Mouse (Mus musculus): Measurements from ENCODE around the gene Wwp2.
"Not testable (repeated sequence)": the region's sequence is repeated elsewhere in the genome, so short reads cannot be mapped to it uniquely, and the experiment has no call there.

Wwp2 gene

DNA sequence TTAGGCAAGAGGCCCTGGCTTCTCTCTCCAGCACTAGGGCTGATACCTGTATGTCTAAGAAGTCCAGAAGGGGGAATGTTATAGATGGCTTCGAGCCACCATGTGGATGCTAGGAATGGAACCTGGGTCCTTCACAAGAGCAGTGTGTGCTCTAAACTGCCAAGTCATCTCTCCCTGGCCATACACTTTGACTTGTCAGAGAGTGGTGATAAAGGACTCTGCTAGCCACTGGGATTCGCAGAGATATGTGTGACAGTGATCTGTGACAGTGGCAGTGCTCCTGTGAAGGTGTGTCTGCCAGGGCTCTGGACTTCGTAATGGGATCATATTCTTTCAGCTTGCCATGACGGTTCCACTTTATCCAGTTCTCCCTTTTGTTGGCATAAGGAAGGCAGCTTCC, 37.2 kb downstream of the Wwp2 start:
- in situ Hi-C loops (cut with MboI, MseI) = no loop called here

DNA sequence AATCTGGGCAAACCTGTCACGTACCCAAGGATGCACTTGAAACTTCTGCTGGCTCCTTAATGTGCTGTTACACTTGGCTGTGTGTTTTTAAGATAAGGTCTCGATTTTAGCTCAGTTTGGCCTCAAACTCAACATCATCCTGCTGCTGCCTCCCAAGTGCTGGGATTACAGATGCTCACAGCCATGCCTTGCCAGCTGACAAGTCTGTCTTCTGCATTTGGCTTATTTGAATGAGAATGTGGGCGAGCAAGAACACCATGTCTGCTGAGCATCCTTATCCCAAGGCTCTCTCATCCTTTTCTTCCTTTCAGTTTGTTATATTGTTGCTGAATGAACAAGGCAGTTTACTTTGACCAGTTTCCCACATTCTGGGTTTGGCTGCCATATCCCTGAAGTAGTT, 39.4 kb downstream of the Wwp2 start:
- in situ Hi-C loops (cut with MboI, MseI) = no loop called here

DNA sequence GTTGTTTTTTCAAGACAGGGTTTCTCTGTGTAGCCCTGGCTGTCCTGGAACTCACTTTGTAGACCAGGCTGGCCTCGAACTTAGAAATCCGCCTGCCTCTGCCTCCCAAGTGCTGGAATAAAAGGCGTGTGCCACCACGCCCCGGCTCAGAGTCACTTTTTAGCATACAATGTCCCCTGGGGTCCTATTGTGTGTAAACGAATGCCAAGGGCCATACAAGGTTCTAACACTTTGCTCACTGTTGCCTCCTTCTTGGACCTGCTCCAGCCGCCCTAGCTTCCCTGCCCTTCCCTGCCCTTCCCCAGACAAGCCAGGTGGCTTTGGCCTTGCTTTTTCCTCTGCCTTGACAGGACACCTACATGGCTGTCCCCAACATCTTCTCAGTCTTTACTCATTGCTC, 40.6 kb downstream of the Wwp2 start:
- in situ Hi-C loops (cut with MboI, MseI) = not testable (repeated sequence)

DNA sequence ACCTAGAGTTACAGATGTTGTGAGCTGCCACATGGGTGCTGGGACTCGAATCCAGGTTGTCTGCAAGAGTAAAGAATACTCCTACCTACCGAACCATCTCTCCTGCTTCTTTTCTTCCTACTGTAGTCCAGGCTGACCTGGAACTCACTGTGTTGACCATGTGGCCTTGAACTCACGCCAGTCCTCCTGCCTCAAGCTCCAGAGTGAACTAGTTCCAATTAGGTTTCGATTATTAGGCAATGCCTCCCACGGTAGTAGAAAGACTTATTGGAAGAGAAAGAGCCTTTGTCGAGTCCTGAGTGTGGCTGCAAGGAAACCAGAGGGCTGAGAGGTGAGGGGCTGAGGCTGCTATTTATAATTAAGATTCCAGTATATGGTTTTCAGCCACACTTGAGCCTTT, 42.6 kb downstream of the Wwp2 start:
- in situ Hi-C loops (cut with MboI, MseI) = no loop called here

DNA sequence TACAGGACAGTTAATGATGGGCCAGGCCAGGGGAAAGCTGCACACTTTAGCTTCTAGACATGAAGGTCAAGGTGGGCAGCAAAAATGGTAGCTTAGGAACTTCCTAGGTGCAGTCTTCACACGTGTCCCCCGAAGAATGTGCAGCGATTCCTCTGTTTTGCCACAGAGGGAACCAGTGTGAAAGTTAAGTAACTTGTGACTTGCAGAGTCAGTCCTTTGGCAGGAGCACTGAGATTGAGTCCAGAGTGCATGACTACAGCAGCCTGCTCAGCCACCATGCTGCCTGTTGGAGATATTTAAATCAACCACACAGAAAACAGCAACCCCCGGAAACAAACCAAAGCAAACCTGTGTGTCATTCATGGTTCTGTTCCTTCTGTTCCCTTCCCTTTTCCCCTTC, 44.3 kb downstream of the Wwp2 start:
- in situ Hi-C loops (cut with MboI, MseI) = no loop called here

DNA sequence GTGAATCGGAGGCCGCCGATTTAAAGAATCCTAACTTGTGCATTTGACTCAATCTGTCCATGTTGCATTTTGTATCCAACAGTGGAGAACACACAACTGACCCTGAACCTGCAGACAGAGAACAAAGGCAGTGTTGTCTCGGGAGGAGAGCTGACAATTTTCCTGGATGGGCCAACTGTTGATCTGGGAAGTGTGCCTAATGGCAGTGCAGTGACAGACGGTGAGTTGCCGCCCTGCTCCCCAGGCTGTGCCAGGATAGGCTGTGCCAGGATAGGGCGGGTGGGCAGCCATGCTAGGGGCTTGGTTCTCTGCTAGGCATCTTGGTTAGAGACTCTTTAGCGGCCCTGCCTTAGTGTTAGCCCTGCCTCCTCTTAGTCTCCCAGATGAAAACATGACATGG, 47.1 kb downstream of the Wwp2 start:
- in situ Hi-C loops (cut with MboI, MseI) = no loop called here

DNA sequence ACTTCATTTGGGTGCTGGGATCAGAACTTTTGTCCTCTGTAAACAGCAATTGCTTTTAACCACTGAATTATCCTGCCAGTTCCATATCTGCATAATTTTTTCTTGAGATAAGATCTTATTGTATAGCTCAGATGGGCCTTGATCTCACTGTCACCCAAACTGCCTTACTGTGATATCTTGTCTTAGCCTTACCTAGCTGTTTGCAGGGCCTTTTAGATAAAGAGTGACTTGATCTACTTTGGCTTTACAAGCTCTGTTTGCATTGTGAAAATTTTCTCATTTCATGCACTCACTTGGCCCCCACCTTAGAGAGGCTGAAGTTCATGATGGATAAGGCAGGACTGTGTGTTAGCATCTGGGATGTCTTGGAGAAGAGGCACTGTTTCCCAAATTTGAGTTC, 48.8 kb downstream of the Wwp2 start:
- in situ Hi-C loops (cut with MboI, MseI) = no loop called here

DNA sequence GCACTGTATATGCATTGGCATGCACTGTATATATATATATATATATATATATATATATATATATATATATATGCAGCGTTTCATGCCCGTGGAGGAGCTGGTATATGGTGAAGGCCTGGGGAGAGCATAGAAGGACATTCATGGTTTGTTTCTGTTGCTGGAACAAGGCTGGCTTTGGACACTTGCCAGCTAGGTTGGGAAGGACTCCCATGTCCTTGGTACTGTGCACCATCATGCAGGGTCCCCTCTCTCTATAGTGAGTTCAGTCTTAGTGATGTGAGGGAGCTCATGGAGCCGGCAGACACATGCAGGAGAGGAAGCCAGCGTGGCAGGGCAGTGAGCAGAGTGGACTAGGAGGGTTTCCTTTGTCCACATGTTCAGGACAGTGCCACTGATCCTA, 52.4 kb downstream of the Wwp2 start:
- in situ Hi-C loops (cut with MboI, MseI) = no loop called here

DNA sequence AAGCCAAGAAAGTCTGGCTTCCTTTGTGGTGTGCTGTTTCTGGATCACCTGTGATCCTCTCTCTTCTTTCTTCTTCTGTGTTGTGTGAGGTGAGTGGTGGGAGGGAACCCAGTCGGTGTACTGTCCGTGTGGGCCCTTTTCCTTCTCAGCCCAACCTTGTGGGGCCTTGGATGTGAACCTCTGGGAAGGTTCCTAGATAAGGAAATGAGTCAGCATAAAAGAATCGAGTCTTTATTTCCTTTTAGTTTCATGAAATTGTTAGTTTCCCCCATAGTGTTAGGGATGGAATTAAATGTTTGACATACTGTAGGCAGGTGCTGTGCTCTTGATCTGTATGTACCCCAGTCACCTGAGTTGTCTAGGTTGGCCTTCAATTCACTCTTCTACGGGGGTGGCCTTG, 52.9 kb downstream of the Wwp2 start:
- in situ Hi-C loops (cut with MboI, MseI) = no loop called here

DNA sequence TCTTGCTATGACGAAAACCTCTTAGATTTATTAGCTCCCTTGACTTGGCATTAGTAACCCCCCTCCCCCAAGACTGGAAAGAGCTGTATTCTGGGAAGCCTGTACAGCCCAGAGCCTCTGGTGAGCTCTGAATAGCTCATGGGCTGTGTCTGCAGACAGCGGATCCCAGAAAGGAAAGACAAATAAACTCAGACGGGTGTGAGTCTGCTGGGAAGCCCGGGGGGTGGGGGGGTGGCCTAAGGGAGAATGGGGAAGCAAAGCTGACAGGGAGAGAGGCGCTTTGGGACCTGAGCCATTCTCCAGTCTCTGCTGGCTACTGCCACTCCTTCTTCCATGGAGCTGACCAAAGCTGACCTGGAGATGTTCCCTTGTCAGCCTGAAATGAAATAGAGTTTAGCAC, 53.8 kb downstream of the Wwp2 start:
- in situ Hi-C loops (cut with MboI, MseI) = no loop called here

DNA sequence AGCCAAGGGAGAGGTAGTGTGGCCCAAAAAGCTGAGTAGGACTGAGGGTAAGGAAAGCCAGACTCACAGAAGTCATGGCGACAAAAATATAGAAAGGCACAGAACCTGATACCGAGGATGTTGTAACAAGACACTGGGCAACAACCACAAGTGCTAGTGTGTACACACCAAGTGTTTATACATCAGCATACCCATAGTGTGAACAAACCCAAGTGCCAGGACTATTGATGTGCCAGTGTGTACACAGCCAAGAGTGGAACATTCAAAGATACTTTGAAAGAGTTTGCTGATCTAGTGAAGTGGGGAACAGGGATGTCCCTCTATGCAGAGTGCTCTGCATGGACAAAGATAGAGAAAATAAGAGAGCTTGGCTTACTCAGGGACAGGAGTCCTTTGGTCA, 54.5 kb downstream of the Wwp2 start:
- in situ Hi-C loops (cut with MboI, MseI) = no loop called here

DNA sequence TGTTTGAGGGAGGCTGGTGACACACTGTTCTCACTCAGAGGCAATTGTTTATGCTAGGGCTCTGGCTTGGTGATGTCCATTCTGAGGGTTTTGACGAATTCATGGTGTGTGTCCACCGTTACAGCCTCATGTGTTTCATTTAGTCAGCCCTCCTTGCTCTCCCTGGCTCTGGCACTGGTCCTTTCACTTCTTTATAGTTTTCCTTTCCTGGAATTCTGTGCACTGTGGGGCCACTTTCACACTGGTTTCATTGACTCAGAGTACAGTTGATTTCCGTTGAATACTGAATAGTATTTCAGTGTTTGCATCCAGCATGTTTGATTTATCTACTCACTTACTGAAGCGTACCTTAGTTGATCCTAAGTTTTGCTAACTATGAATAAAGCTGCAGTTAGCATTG, 55.0 kb downstream of the Wwp2 start:
- in situ Hi-C loops (cut with MboI, MseI) = no loop called here

DNA sequence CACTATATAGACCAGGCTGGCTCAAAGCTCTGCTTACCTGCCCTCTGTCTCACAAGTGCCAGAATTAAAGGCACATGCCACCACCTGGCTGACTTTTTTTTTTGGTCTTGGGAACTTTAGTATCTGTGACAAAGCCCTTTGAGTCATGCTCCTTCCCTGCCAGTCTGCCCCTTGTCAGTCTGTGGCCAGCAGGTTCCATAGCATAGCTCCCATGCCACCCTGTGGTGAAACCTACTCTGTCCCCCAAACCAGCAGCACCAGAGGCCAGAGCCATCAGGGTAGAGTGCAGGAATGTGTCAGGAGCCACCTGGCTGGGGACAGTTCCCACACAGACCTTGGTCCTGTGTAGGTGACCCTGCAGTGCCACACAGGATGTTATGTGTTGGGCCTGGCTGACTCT, 55.7 kb downstream of the Wwp2 start:
- in situ Hi-C loops (cut with MboI, MseI) = no loop called here

DNA sequence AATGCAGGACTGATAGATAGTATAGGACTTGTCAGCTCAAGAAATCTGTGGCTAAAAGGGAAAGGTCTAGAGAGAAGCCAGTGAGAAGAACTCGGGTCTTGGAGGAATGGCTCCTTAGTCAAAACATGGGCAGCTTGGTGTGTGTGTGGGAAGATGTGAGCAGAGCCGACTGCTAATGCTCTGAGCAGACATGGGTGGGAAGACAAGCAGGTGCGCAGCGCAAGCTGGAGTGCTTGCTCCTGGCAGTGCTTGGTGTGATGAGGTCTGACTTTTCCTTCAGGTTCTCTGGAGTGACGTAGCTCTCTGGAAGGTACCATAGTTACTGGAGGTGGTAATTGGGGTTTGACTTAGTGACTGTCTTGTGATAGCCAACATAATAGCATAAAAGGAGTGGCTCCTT, 56.6 kb downstream of the Wwp2 start:
- in situ Hi-C loops (cut with MboI, MseI) = no loop called here

DNA sequence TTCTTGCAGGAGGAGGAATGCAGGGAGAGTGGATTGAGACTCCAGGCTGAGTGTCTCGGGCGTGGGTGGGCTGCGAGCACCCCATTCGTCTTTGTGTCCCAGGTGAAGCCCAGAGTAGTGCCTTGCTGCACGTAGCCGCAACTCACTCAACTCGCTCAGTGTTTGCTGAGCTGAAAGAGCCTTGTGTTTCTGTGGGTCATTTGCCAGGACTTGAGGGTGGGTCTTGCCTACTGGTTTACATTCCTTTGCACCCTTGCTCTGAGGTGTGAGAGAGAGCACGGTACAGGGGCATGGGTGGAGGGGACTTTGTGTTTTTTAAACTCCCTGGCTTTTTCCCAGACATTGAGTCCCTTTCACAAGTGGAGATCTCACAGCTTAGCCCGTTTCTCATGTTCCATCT, 59.3 kb downstream of the Wwp2 start:
- in situ Hi-C loops (cut with MboI, MseI) = no loop called here

DNA sequence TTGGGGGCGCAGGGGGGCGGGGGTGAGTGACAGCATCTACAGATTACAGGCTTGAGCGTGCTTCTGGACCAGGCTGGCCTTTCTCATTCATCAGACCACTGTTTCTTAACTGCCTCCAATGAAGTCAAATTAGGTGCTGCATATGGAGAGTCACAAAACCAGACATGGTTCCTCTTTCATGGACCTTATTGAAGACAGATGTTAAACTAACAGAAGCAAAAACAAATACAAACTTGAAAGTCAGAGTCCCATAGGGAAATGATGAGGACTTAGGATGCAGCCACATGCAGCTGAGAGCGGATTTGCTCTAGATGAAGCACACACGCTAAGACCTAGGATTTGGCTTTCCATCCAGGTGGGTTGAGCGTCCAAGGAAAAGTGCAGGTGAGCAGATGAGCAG, 61.5 kb downstream of the Wwp2 start:
- in situ Hi-C loops (cut with MboI, MseI) = no loop called here

DNA sequence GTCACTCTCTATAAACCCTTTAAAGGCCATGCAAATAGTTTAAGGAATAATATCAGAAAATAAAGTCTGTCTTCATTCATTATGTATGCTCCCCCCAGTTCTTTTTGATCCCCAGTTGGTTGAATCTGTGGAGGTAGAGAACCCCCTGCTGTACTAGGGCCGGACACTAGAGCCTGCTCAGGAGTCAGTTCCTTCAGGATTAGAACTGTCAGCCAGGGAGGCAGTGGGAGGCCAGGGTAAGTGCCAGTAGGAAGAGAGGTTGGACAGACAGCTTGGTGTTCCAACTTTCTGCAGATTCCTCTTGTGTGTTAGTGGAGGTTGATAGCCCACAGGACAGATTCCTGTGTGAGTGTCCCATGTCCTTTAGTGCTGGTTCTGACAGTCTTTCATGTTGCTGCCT, 62.2 kb downstream of the Wwp2 start:
- in situ Hi-C loops (cut with MboI, MseI) = no loop called here

DNA sequence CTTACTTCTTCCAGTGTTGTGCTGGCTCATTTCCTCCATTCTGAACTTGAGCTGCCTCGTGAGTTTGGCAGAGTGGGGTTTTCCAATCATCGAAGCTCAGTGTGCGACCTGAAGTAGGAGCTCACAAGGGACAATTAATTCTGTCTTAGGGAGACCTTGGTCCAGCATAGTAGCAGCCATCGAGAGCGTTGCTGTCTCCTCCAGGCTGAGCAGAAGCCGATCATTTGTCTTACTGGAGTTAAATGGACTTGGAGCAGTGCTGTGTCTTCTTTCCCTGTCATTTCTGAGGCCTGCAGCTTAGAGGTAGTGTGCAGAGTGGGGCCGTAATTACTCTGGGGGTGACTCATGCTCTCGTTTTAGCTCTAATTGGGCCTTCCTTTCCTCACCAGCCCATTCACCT, 62.6 kb downstream of the Wwp2 start:
- in situ Hi-C loops (cut with MboI, MseI) = no loop called here

DNA sequence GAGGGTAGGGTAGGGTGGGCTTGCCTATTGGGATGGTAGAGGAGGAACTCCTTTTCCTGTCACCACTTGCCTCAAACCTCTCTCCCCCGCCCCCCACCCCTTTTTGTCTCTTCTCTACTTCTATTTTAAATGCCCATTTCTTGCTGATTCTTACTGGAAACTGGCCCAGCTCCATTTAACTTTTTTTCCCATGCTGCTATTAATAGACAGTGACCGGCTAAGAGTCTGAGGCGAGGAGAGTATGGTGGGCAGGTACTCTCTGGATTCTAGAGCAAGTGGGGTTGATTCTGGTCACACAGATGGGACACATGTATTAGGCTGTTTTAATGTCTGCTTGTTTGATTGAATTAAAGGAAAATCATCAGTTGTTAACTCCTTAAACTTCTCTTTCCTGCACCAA, 63.4 kb downstream of the Wwp2 start:
- in situ Hi-C loops (cut with MboI, MseI) = no loop called here

DNA sequence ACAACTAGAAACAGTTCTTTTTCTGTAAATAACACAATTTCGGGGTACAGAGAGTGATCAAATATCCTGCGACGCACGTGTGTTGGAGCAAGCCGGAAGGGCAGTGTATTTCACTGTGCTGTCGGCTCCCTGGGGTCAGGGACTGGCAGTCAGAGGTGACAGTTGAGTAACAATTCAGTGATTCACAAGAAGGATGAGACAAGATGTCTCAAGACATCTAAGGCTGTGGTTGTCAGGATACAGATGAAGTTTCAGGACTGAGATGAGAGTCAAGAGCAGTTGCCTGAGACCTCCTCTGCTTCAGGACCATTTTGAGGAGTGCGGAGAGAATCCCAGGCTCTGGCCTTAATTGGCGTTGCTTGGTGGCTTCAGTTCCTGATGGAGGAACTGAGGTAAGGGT, 66.2 kb downstream of the Wwp2 start:
- in situ Hi-C loops (cut with MboI, MseI) = no loop called here

DNA sequence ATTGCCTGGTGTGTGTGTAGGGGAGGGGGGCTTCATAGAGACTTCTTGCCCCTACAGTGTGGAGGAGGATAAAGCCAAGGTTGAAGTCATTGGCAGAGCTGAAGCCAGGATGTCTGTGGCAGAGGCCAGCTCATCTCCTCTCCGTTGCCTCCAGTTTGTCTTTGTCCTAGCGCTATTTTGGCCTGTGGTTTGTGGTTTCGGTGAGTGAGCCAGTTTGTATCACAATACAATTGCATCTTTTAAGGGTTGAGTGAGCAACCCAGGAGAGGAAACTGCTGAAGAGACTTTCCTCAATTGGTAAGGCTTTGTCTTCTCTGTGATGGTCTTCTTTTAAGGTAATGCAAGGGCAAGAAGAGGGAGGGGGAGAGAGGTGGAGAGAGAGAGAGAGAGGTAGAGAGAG, 66.8 kb downstream of the Wwp2 start:
- in situ Hi-C loops (cut with MboI, MseI) = no loop called here

DNA sequence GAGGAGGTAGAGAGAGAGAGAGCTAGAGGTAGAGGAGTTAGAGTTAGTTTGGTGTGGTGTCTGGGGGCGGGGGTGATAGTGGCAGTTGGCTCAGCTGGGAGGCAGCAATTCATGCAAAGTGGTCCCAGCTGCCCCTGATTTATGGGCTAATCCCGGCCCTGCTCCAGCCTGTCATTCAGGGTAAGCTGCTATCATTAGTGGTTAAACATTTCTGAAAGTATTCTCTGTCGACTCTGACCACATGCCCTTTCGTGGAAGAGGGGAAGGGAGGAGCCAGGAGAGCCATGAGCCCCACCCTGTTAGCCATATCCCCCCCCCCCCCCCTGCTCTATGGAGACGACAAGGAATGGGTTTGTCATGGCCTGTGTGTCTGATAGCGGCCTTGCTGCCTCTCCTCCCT, 67.2 kb downstream of the Wwp2 start:
- in situ Hi-C loops (cut with MboI, MseI) = no loop called here

DNA sequence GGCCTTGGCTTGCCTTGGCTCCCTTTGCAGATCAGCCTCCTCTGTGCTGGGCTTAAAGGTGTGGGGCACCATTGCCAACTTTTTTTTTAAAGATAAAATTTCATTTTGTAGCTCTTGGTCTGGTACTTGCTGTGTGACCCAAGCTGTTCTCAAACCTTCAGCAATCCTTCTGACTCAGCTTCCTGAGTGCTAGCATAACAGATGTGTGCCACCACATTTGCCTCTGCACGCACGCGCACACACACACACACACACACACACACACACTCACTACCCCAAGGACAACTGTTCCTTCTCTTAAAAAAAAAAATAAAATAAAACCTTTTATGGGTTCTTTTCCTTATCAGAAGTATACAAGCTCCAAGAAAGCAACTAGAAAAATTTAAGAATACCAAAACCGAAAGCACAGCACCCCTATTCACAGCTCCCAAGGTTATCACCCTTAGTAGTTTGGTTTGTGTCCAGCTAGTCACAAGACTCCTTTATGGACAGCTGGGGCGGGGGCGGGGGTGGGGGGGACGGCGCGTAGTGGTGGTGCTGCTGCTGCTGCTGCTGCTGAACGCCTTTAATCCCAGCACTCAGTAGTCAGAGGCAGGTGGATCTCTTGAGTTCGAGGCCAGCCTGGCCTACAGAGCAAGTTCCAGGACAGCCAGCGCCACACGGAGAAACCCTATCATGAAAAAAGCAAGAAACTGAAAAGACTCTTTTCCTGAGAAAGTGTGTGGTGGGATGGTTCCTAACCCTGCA, 68.2 kb downstream of the Wwp2 start:
- in situ Hi-C loops (cut with MboI, MseI) = no loop called here

DNA sequence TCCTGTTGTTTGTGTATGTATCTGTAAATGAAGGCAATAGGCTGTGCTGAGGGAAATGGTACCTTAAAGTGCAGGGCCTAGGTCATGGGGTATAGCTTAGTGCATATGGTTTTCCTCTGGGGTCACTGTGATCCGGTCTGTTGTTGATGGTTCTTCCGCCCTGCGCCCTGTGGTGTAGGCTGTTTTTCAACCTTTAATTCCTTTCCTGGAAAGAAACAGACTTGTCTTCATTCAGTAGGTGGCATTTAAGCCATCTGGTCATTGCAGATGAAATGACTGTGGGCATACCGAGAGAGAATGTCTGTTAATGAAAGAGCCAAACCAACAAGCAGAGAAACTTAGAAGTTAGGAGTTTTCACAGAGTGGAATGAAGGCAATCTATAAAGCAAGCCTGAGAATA, 69.1 kb downstream of the Wwp2 start:
- in situ Hi-C loops (cut with MboI, MseI) = no loop called here
